Mouse (Mus musculus) c-Kit-negative CD71-positive TER-119-positive erythroid progenitor cells, embryonic 14.5 days (primary cell): ENCODE data around the gene Ppp1r17.

Experiments
- DNase-seq: peaks from one replicate; pipeline ENCODE4 v3.0.0-alpha.2; 2013; ENCODE audit warnings: low read depth, low spot score

Ppp1r17 gene

DNA sequence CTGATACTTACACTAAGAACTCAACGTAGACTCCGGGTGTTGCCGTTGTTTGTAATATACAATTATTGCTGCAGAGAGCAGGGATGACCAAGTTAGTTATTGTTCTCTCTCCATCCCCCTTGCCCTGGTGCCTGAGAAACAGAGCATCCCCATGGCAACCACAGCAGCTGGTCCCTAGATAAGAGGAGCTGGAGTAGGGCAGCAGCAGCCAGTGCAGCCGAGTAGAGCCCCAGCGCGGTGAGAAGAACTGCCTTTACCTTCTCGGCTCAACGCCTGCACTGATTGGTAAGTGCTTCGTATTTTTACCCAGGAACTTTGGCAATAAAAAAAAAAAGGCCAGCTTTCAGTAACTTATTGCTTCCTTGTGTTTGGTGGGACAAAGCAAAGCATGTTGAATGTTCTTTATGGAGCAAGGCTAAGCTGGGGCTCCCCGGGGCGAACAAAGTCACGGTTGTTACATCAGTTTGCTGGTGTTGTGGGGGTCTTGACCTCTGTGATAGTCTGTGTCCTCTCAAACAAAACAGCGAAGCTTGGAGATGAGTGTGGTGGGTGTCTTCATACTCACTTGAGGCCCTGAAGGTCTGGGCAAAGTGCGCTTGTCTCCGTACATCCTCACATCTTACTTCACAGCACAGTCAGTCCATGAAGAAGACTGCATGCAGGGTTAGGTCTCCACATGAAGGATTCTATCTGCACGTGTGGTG is at the start of gene Ppp1r17:
TSS of gene Ppp1r17 (plus strand) at position 207 of the 704 bp plus-strand sequence.
- no peak for DNase-seq

DNA sequence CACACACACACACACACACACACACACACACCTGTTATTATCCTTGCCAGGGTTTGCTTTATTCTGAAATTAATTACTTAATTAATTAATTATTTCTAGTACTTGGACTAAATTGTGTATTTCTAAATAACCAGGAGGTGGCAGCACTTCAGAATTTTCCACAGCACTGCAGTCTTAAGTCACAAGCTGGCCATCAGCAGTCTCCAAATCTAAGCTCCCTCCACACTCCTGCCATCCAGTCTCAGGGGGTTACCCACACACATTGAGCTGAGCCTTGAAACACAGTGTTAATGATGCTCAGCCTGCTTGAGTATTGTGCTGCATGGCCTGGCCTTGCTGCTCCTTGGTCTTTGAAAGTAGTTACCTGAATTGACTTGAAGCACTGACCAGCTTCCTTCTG is 44.3 kb upstream of the Ppp1r17 start:
- no peak for DNase-seq

DNA sequence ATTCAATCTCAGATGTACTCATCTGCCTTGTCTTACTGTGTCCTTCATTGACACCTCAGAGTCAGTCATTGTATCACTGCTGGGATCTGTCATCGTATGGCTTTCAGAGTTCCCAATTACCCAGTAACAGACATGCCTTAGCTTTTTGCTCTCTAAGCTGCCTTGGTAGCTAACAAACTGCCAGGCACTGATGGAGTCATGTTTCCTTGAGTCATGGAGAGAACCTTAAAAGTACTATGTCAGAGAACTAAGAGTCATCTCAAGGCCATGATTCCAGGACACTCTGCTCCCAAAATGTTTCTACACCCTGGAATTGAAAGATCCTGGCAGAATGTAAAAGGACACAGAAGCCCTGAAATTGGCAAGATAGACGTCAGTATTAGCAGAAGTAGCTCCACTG is 37.5 kb upstream of the Ppp1r17 start:
- DNase-seq = no peak

DNA sequence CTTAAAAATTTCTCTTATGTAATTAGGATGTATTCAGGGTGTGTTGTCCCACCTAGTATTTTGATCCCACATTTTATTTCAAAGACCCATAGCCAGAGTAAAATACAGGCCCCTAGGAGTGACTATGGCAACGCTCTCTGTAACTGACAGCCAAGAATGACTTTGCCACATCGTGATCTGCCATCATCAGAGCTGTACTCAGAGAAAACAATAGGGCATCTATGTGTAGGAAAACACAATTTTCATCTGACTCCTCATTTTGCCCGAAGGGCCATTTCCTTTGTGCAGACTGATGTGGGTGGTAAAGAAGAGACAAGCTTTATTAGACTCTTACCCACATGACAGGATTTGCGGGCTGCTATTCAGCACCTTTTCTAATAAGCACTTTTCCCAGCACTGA is 8.6 kb upstream of the Ppp1r17 start:
- no peak for DNase-seq

DNA sequence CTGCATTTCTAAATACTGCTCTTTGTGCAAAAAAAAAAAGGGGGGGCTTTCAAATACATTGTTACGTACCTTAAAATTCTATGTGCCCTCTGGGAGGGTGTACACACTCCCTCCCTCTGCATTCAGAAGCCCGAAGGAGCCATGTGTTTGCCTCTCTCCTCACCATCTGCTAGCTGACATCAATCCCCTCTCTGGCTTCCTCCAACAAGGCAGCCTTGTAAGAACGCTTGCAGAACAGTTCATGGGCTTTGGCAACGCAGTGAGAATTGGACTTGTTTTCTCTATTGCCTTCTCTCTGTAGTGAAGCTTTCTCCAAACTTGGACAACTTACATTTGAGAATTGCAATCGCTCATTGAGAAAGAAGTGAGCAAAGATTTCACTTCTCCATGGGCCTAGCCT is 4.9 kb upstream of the Ppp1r17 start:
- DNase-seq = no peak

DNA sequence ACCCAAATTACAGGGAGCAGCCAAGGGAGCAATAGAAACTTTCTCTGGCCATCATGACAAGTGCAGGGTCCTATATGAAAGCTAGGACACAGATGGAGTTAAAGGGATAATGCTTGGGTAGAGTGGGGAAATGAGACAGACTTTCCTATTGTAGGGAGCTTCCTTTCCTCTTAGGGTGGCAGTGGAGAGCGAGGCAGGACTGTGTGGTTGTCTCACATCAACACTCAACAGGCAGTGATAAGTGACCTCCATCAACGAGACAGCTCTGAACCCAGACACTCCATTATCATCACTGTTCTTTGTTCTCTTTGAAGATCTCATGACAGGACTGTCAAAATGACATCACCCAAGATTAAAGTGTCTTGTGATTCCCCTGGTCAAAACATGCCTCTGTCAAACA is 2.3 kb downstream of the Ppp1r17 start:
- no peak for DNase-seq

DNA sequence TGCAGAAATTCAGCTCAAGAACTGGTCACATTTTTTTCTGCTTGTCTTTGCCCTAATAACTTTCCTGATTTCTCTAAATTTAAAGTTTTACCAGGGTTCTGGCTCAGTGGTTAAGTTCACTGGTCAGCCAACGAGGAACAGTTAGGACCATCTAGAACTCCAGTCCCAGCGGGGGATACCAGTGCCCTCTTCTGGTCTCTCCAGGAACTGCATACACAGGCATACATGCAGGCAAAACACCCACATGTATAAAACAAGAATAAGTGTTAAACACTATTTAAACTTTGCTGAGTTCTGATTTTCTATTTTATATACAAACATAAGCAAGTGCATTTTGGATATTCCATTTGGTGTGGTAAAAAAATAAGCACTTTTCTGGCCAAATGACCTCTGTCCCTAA is 8.2 kb downstream of the Ppp1r17 start:
- DNase-seq = no peak

DNA sequence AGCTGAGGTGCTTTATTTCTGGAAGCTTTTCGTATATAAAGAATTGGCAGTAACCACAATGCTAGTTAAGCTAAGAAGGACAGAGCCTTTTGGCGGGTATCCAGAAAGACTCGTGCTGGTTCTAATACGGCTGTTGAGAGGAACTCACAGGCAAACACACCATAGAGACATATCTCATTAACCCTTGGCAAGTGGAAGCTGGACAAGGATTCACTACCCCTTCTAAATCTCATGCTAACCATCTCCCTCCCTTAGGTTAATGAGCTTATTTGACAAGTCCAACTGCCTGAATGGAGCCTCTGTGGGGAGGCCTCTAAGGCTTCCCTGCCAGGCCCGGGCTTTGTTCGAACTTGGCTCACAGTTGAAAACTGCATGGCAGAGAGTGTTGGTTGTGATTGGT is 10.0 kb downstream of the Ppp1r17 start:
- DNase-seq = no peak

DNA sequence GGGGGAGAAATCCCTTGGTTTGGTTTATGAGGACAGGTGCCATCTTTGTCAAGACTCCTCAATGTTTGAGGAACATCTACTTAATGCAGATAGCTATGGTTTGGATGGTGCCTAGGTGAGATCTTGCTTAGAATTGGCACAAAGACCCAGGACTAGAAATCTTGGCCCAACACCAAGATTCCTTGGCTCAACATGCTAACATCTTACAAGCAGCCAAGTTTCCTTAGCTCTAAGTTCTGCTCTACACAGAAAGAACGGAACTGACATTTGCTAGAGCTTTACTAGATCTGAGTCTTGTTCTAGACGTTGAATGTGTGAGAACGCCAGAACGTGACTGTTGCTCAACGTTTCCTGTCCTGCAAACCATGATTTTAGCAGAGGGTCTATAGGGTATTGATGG is 10.7 kb downstream of the Ppp1r17 start:
- DNase-seq = no peak

DNA sequence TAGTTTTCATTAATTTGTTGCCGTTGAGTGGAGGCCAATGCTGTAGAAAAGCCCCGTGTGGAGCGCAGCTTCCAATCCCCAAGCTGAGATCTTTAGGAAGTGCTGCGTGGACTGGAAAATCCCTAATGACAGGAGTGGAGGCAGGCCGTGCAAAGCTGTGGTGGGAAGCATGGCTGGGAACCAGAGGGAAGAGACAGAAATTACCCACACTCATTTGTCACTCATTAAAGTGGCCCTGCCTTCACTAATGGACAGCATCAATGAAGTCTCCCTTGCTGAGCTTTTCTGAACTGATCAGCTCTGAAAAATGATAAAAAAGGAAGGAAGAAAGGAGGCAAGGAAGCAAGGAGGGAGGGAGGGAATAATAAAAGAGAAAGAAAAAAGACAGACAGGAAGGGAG is 12.7 kb downstream of the Ppp1r17 start:
- no peak for DNase-seq

DNA sequence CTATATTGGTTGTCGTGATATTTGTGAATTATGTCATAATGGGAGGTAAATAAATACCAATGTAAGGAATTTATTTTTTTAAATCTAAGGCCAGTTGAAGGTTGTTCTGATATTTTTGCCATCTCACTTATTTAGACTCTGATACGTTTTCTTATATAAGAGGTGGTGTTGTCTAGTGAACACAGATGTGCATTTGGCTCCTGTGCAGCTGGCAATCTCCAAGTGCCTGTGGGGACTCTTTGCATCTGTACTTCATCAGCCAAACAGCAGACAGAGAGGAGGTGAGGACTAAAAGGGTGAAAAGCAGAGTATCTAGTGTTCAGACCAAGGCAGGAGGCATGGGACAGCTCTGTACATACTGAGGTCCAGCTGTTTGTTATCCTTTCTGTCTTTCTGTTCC is 14.9 kb downstream of the Ppp1r17 start:
- DNase-seq = no peak

DNA sequence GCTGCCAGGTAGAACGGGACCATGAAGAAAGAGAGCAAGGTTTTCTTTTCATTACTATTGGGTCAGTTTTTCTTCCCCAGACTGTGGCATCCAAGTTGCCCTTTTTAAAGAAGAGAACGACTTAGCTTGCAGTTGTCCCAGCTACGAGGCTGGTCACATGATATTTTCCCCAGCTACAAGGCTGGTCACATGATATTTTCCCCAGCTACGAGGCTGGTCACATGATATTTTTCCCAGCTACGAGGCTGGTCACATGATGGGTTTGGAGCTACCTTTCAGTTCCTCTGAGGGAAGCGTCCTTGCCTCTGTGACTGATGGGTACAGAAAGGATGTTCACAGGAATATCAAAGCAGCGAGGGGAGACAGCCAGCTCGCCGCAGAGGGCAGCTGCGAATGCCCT is 17.8 kb downstream of the Ppp1r17 start:
- no peak for DNase-seq

DNA sequence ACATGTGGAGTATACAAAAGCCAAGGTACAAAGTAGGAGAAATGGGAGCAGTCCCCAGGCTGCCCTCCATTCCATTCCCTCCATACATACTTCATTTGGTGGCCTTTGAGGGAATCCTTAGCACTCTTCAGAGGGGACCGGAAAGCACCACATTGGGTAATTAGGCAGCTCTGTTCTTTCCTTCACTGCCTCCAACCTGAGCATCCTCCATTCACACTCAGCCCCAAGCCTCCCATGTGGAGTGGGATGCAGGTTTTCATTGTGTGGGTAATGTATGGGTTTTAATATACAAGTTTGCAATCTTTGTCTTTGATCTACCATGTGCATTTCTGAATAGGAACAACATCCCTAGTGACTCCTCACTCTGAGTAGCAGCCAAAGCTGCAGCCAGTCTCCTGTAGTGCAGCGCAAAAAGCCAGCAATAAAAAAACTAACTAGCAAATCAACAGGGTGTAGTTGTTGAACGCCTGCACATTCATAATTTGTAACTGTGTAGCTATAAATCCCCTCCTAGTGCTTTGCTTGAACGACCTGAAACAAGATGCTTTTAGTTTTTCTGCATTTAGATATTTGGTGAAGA is 22.3 kb downstream of the Ppp1r17 start:
- DNase-seq = no peak

DNA sequence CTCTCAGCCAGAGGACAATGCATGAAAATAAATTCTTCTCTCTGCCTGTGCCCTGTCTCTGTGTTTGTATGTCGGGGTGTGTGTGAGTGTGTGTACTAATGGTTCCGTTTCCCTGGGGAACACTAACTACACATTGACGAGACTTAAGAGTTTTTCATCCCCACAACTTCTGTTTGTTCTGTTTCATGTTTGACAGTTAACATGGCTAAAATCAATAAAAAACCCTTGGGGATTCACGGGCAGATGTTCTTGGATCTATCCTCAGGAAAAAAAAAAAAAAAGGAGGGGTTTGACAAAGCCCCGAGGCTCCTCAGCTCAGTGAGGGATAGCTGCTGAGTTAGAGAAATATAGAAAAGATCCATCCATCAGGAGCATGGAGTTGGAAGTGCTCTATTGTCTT is 27.0 kb downstream of the Ppp1r17 start:
- DNase-seq = no peak

DNA sequence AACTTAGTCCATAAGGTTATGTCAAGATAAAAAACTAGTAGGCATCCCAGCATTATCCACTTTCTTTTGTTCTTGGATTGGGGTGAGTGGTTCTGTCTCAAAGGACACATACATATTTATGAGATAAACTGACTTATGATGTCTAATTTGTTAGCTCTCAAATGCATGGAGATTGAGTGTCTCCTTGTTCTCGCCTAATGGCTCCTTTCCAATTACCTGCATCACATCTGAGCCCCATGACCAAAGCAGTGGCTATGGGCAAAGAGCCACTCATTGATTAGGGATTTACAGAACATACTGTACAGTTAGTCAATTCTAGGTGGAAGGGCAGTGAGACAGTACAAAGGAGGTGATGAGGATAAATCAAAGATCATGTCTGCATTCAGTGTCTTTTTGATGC is 27.4 kb downstream of the Ppp1r17 start:
- DNase-seq = no peak

DNA sequence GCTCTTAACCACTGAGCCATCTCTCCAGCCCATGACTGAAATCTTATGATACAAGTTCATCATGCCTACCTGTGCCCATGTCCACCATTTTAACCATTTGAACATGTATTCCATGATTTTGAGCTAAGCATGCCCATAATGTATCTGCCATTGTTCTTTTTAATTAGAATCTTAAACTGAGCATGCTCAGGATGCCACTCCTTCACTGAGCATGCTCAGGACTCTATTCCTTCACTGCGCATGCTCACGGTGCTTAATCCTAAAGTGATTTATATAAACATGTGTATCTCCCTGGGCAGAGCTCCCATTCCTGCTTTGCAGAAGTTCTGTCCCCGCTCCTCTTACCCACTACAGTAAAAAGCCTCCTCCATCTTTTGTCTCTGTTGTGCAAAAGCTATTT is 31.3 kb downstream of the Ppp1r17 start:
- no peak for DNase-seq

DNA sequence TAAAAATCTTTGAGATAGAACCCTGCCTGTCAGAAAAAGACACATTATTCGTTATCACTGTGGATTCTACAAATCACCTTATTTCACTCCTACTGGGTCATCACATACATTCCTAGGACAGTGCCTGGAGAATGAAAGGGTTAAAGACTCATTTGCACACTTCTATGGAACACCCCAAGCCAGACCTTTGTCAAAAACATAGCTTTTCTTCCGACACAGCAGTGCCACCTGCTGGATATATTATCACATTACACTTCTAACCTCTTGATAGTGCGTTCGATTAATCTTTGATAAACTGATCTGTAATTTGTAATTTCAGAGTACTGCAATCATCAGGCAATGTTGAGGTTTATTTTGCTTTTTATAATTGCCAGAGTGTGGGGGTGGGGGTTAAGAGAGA is 31.8 kb downstream of the Ppp1r17 start:
- no peak for DNase-seq

DNA sequence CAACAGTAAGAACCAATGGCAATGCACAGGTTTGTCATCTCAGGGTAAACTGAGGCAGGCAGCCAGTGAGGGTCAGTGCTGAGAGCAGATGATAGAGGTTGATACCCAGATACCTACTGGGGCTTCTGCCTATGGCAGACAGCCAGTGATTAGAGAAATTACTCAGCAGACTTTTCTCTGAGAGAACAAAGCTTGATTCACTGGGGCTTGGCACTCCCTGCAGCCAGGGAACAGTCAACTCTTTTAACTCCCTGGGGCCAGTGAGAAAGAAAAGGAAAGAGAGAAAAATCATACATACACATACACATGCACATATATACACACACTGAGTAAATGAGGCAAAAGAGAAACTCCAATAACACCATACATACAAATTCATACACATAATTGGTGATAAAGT is 46.4 kb downstream of the Ppp1r17 start:
- no peak for DNase-seq

DNA sequence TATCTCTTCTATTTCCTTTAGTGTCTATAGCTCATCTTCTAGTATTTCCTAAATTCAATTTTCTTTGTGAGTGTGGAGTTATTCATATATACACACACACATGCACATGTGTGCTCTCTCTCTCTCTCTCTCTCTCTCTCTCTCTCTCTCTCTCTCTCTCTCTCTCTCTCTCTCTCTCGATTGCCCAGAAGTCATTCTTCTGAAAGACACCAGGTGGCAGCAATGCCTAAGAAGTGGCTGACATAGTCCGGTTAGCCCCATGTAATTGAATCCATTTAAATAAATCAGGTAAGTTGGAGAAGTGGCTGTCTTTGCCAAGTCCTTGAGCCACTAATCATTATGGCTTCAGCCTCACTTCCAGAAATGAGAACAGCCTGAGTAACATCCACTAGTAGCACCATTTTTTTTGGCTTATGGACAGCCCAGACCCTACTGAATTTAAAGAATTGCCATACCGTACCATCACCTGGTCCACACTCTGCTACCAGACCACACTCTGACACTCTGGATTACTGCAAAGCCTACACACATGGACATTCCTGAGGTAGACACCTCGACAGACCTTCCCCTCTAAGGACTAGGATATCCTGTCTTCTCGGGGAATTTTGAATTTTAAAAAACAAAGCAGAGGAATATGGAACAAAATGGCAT is 49.5 kb downstream of the Ppp1r17 start:
- no peak for DNase-seq

DNA sequence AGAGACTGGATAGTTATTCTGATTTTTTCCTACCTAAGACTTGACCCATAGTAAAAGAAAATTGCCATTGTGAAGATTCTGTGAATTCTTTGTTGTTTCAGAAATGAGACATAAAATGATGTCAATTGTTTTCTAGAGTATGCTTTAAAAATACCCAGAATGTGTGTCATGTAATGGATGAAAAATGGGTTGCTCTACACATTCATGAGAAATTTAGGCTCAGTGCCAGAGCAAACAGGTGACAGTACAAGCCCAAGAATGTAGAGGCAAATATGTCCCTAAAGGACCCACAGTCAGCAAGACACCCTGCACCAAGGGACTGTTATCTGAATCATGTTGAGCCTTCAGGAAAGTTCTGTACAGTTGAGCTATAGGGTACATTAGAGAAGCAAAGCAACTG is 51.2 kb downstream of the Ppp1r17 start:
- DNase-seq = no peak

DNA sequence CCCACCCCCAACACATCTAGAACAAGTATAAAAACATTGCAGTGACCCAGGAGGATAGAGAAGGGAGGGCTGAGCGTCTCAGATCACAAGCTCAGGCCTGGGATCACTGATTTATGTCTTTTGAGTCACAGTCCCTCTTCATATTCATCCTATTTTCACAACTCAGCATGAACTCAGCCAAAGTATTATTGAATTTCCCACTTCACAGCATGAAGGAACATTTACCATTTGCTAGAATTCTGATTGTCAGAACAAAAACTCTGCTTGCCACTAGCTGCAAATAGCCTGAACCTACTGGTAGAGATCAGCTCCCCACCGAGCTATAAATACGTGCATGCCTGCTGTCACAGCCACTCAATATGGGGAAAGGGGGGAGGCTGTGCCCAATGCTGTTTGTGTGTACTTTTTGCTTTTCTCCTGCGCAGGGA is 59.1 kb downstream of the Ppp1r17 start:
- DNase-seq = no peak
